Mouse (Mus musculus): ENCODE results near the gene Tiam2. TPM values are rescaled to one million over a fixed set of nuclear protein-coding genes. Genes with fewer than 3 reads are reported as not detected.
A peak's percentile ranks its signal among the peaks of the same experiment; 100 is the strongest.

Tiam2 gene
- total RNA-seq (2012; rRNA removed) = 2.7 and 3.1 TPM in 2 replicates

DNA sequence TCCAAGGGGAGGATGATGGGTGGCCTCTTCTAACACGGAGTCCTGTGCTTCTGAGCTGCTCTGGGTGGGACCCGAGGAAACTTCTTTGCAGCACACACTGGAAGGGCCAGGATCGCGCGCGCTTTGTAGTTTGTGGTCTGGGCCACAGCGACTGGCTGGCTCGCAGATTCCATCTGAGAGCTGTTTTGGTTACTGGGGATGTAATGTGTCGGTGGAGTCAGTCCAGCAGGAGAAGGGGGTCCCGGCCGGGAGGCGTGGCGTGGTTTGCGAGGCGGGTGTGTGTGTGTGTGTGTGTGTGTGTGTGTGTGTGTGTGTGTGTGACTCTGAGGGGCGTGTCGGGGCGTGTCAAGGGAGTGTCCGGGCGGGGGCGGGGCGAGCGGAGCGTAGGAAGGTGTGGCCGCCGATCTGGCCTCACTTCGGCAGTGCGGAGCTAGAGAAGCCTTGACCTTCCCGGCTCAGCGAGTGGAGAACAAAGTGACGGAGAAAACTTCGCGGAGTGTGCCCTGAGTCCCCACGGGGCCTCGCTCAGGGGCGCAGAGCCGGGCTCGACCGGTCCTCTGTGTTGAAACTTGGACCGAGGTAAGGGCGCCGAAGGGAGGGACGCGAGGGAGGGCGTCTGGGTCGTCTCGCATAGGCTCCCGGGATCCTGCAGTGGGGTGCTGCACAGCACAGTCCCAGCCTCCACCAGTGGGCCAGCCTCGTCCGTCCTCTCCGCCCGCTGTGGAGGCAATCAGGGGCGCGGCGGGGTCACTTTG lies at the start of gene Tiam2:
Gene Tiam2, plus strand, starts transcription at position 426 of the 755 bp plus-strand sequence.
- H3K9ac ChIP-seq (ENCODE audit: insufficient read depth, low read depth, low read length, poor library complexity, severe bottlenecking) = peak within 1 kb of the TSS; percentile 1; the same call in 1 of the 2 replicates
- no peaks in the 10 kb centered on the region for H3K9me3 ChIP-seq (ENCODE audit: control insufficient read depth, insufficient read depth, low read depth, low read length)
- peaks cover 0 to 6% of the 10 kb centered on the region in 2 experiments; a peak in 1 of 4 replicates for H3K4me1 ChIP-seq (ENCODE audit: control insufficient read depth in 2 of 2, insufficient read depth in 2 of 2, low read length in 2 of 2, poor library complexity in 1 of 2)
- DNase-seq (ENCODE audit: low read depth, low spot score) = no peak
- no peak within 1 kb of the TSS for H3K27ac ChIP-seq (ENCODE audit: insufficient read depth, low read depth, low read length, poor library complexity, severe bottlenecking)
- in situ Hi-C loops (cut with MboI; ENCODE audit: low sequenced_read_pairs in 2 of 2, unreplicated experiment in 2 of 2) = no loop called here
- H3K36me3 ChIP-seq (ENCODE audit: control insufficient read depth, insufficient read depth, low read length, poor library complexity, severe bottlenecking) = no peaks in the 10 kb centered on the region
- H3K4me3 ChIP-seq (ENCODE audit: insufficient read depth in 1 of 2, low read depth in 1 of 2, low read length in 2 of 2, poor library complexity in 1 of 2, severe bottlenecking in 1 of 2) = peak within 1 kb of the TSS; percentile 62 to 80
- TF ChIP-seq MAFK (IDR thresholded peaks at IDR 0.05; ENCODE audit: insufficient read depth, low read depth, low read length) (no peak), HCFC1 (IDR thresholded peaks at IDR 0.05; ENCODE audit: borderline replicate concordance, insufficient read depth, low read length) (no peak), ZNF384 (IDR thresholded peaks at IDR 0.05; ENCODE audit: low read depth, low read length) (no peak), CHD2 (IDR thresholded peaks at IDR 0.05; ENCODE audit: low read depth, low read length) (no peak)

DNA sequence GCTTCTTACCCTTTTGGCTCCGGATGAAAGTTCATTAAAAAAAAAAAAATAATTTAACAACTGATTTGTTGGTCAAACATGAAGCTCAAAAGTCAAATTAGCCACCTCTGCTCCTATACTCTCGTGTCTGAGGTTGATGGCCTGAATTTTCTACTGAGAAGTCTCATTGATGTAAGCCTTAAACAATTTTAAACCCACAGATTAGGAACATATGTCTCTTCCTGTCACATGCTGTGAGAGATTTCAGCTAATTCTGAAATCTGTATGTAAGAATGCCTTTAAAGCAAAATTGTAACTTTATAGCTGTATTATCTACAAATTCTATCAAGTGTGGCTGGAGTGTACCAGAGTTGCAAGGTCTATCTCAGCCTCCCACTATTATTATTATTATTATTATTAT lies 46.1 kb upstream of the Tiam2 start:
- peaks cover 0 to under 1% of the 10 kb centered on the region in 2 experiments; a peak in 1 of 4 replicates for H3K4me1 ChIP-seq (ENCODE audit: control insufficient read depth in 2 of 2, insufficient read depth in 2 of 2, low read length in 2 of 2, poor library complexity in 1 of 2)
- no peak overlapping the region for H3K27ac ChIP-seq (ENCODE audit: insufficient read depth, low read depth, low read length, poor library complexity, severe bottlenecking)
- in situ Hi-C loops (cut with MboI; ENCODE audit: low sequenced_read_pairs in 2 of 2, unreplicated experiment in 2 of 2) = no loop called here
- H3K4me3 ChIP-seq (ENCODE audit: insufficient read depth in 1 of 2, low read depth in 1 of 2, low read length in 2 of 2, poor library complexity in 1 of 2, severe bottlenecking in 1 of 2) = no peak overlapping the region
- no peak for TF ChIP-seq CHD2 (IDR thresholded peaks at IDR 0.05; ENCODE audit: low read depth, low read length)
- TF ChIP-seq ZC3H11A (IDR thresholded peaks at IDR 0.05; ENCODE audit: borderline replicate concordance, low read depth, low read length) = no peak
- no peak for TF ChIP-seq HCFC1 (IDR thresholded peaks at IDR 0.05; ENCODE audit: borderline replicate concordance, insufficient read depth, low read length)
- TF ChIP-seq MAFK (IDR thresholded peaks at IDR 0.05; ENCODE audit: insufficient read depth, low read depth, low read length) = no peak
- no peak for TF ChIP-seq ZNF384 (IDR thresholded peaks at IDR 0.05; ENCODE audit: low read depth, low read length)
- no peaks in the 10 kb centered on the region for H3K36me3 ChIP-seq (ENCODE audit: control insufficient read depth, insufficient read depth, low read length, poor library complexity, severe bottlenecking)
- H3K9me3 ChIP-seq (ENCODE audit: control insufficient read depth, insufficient read depth, low read depth, low read length) = no peaks in the 10 kb centered on the region
- DNase-seq (ENCODE audit: low read depth, low spot score) = no peak
- H3K9ac ChIP-seq (ENCODE audit: insufficient read depth, low read depth, low read length, poor library complexity, severe bottlenecking) = no peak overlapping the region

- no peaks in the 10 kb centered on the region for H3K9me3 ChIP-seq (ENCODE audit: control insufficient read depth, insufficient read depth, low read depth, low read length)
- no peak overlapping the region for H3K27ac ChIP-seq (ENCODE audit: insufficient read depth, low read depth, low read length, poor library complexity, severe bottlenecking)
- TF ChIP-seq ZC3H11A (IDR thresholded peaks at IDR 0.05; ENCODE audit: borderline replicate concordance, low read depth, low read length) (no peak), MAFK (IDR thresholded peaks at IDR 0.05; ENCODE audit: insufficient read depth, low read depth, low read length) (no peak), HCFC1 (IDR thresholded peaks at IDR 0.05; ENCODE audit: borderline replicate concordance, insufficient read depth, low read length) (no peak), CHD2 (IDR thresholded peaks at IDR 0.05; ENCODE audit: low read depth, low read length) (no peak), ZNF384 (IDR thresholded peaks at IDR 0.05; ENCODE audit: low read depth, low read length) (no peak)
- peaks cover 5 to 9% of the 10 kb centered on the region in 2 experiments; a peak in 2 of 4 replicates for H3K4me1 ChIP-seq (ENCODE audit: control insufficient read depth in 2 of 2, insufficient read depth in 2 of 2, low read length in 2 of 2, poor library complexity in 1 of 2)
- in situ Hi-C loops (cut with MboI; ENCODE audit: low sequenced_read_pairs in 2 of 2, unreplicated experiment in 2 of 2) = no loop called here
- DNase-seq (ENCODE audit: low read depth, low spot score) = no peak
- H3K9ac ChIP-seq (ENCODE audit: insufficient read depth, low read depth, low read length, poor library complexity, severe bottlenecking) = no peak overlapping the region
- no peaks in the 10 kb centered on the region for H3K36me3 ChIP-seq (ENCODE audit: control insufficient read depth, insufficient read depth, low read length, poor library complexity, severe bottlenecking)
- no peak overlapping the region for H3K4me3 ChIP-seq (ENCODE audit: insufficient read depth in 1 of 2, low read depth in 1 of 2, low read length in 2 of 2, poor library complexity in 1 of 2, severe bottlenecking in 1 of 2)
Measured at GRCm38 (mm10) chr17:3281939-3282338, 44.4 kb upstream of the Tiam2 start.

DNA sequence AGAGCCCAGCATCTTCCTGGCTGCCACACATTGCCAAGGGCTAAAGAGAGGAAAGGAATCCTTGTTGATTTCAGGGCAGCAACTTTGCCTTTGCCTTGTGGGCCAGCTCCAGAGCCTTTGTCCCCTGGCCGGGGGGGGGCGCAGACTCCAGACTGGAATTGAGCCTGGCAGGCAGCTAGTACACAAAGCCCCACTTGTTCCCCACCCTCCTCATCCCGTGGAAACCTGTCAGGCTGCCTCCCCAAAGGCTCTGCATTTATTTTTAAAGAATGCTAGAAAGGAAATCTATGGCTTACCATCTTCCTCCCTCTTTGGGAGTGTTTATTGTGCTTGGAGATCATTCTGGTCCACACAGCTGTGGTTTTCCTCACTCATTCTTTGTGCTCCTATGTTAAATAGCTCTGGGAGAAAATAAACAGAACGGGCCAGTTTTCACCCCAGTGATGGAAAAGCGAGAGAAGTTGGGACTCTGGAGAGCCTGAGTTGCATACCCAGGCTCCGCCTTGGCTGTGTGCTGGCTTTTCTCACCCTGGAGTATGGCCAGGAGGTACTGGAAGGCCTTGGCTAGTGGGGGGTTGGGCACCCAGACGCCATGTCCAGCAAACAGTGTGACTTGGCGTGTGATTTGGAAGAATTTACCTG lies 41.2 kb upstream of the Tiam2 start:
- H3K4me3 ChIP-seq (ENCODE audit: insufficient read depth in 1 of 2, low read depth in 1 of 2, low read length in 2 of 2, poor library complexity in 1 of 2, severe bottlenecking in 1 of 2) = no peak overlapping the region

More for the DNA sequence above, 41.2 kb upstream of the Tiam2 start:
- H3K4me1 ChIP-seq (ENCODE audit: control insufficient read depth in 2 of 2, insufficient read depth in 2 of 2, low read length in 2 of 2, poor library complexity in 1 of 2) = peaks cover 10 to 12% of the 10 kb centered on the region in 2 experiments; a peak in 3 of 4 replicates
- H3K36me3 ChIP-seq (ENCODE audit: control insufficient read depth, insufficient read depth, low read length, poor library complexity, severe bottlenecking) = no peaks in the 10 kb centered on the region
- no peak for TF ChIP-seq MAFK (IDR thresholded peaks at IDR 0.05; ENCODE audit: insufficient read depth, low read depth, low read length)
- no peak for TF ChIP-seq ZC3H11A (IDR thresholded peaks at IDR 0.05; ENCODE audit: borderline replicate concordance, low read depth, low read length)
- no peak for TF ChIP-seq CHD2 (IDR thresholded peaks at IDR 0.05; ENCODE audit: low read depth, low read length)
- no peak for TF ChIP-seq HCFC1 (IDR thresholded peaks at IDR 0.05; ENCODE audit: borderline replicate concordance, insufficient read depth, low read length)
- no peak for TF ChIP-seq ZNF384 (IDR thresholded peaks at IDR 0.05; ENCODE audit: low read depth, low read length)
- H3K9me3 ChIP-seq (ENCODE audit: control insufficient read depth, insufficient read depth, low read depth, low read length) = no peaks in the 10 kb centered on the region
- in situ Hi-C loops (cut with MboI; ENCODE audit: low sequenced_read_pairs in 2 of 2, unreplicated experiment in 2 of 2) = no loop called here
- H3K27ac ChIP-seq (ENCODE audit: insufficient read depth, low read depth, low read length, poor library complexity, severe bottlenecking) = no peak overlapping the region
- no peak for DNase-seq (ENCODE audit: low read depth, low spot score)
- no peak overlapping the region; the same call in 1 of the 2 replicates for H3K9ac ChIP-seq (ENCODE audit: insufficient read depth, low read depth, low read length, poor library complexity, severe bottlenecking)

Data from ES-E14 (cell line).